Mouse (Mus musculus): Measurements from ENCODE around the gene Fkbp10. TPM values are rescaled to one million over a fixed set of nuclear protein-coding genes. Genes with fewer than 3 reads are reported as not detected.

The Fkbp10 gene
- total and polyA plus RNA-seq, 2 experiments from 2014 or later, result 27.0 to 41.1 TPM

DNA sequence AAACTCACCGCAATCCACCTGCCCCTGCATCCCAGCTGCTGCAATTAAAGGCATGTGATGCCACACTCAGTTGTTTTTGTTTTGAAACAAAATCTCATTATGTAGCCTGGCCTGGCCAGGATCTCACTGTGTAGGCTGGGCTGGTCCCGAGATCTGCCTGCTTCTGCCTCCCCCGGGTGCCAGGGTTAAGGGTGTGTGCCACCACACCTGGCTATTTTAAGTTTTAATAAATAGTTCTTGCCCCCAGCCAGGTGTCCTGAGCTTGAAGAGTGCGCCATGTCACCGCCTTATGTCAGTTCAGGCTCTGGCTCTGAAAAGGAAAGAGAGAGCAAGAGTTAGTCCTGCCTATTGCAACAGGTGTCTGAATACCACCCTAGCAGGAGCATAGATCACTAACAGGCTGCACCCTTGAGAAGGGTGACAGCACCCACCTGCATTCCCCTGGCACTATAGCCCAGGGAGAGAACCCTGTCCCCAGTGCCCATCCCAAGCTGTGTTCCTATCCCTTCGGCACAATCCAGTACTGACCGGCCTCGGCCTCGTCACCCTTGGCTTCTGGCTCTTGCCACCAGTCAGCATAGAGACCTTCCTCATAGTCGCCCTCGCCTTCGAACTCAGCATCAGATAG, 6.5 kb upstream of the Fkbp10 start:
- WGBS, result 95% methylated on average over 12 of the region's 12 CpGs
- ATAC-seq, result no peak
- Histone ChIP-seq H3K27ac (no peak overlapping the region), H3K4me3 (ENCODE audit: low read length) (no peak overlapping the region), H3K9ac (replicated peaks; ENCODE audit: low read length) (no peak overlapping the region), H3K36me3 (ENCODE audit: insufficient read depth, low read length) (no peaks in the 10 kb centered on the region; the same call in 1 of the 2 replicates), H3K4me2 (ENCODE audit: low read depth, low read length) (no peak overlapping the region), H3K9me3 (ENCODE audit: low read length) (no peaks in the 10 kb centered on the region), H3K4me1 (ENCODE audit: insufficient read depth, low read length) (peaks cover 13% of the 10 kb centered on the region), H3K27me3 (ENCODE audit: insufficient read depth, low read length) (no peaks in the 10 kb centered on the region)
- TF ChIP-seq CTCF (IDR thresholded peaks at IDR 0.05; ENCODE audit: low read depth), result no peak
- DNase-seq (ENCODE audit: low spot score), result no peak

DNA sequence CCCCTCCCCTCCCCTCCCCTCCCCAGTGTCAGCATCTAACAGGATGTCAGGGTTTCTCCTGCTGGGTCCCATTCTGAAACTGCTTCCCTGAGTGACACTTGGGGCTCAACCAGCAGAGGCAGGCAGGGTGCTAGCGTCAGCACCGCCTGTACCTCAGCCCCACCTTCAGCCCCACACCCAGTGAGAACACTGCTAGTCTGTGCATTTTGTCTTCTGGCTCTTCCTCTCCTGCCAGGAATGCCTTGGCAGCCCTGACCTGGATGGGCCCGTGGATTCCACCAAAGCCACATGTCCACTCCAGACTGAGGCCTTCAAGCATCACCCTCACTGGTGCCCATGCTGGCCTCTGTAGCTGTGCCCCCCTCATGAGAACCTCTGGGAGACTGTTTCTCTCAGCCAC, 5.8 kb upstream of the Fkbp10 start:
- Histone ChIP-seq H3K27me3 (ENCODE audit: insufficient read depth, low read length) (no peaks in the 10 kb centered on the region), H3K4me2 (ENCODE audit: low read depth, low read length) (no peak overlapping the region), H3K36me3 (ENCODE audit: insufficient read depth, low read length) (no peaks in the 10 kb centered on the region; the same call in 1 of the 2 replicates), H3K4me1 (ENCODE audit: insufficient read depth, low read length) (peaks cover 14% of the 10 kb centered on the region), H3K9me3 (ENCODE audit: low read length) (no peaks in the 10 kb centered on the region), H3K9ac (replicated peaks; ENCODE audit: low read length) (no peak overlapping the region), H3K27ac (no peak overlapping the region), H3K4me3 (ENCODE audit: low read length) (no peak overlapping the region)
- TF ChIP-seq CTCF (IDR thresholded peaks at IDR 0.05; ENCODE audit: low read depth), result no peak
- 63% methylated on average over 3 of the region's 3 CpGs for WGBS
- no peak for ATAC-seq
- DNase-seq (ENCODE audit: low spot score), result no peak

DNA sequence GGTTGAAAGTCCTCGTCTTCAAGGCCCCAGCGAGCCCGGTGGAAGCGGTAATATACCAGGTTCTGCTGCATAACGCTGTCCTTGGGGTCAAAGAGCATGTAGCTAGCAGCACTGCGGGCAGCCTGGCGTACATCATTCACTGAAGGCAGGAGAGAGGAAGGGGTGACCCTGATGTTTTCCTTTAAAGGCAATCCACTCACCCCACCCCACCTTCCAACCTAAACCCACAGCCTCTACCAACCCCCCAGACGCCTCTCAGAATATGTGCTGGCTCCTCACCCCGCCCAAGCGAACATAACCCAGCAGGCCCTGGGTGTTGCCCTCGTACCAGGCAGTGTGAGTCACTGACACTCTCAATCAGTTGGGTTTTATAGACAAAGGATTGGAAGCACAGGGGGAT, 3.8 kb upstream of the Fkbp10 start:
- Histone ChIP-seq H3K4me2 (ENCODE audit: low read depth, low read length) (no peak overlapping the region), H3K27ac (no peak overlapping the region), H3K9ac (replicated peaks; ENCODE audit: low read length) (no peak overlapping the region), H3K4me1 (ENCODE audit: insufficient read depth, low read length) (peaks cover 14% of the 10 kb centered on the region), H3K9me3 (ENCODE audit: low read length) (no peaks in the 10 kb centered on the region), H3K36me3 (ENCODE audit: insufficient read depth, low read length) (no peaks in the 10 kb centered on the region; the same call in 1 of the 2 replicates), H3K27me3 (ENCODE audit: insufficient read depth, low read length) (no peaks in the 10 kb centered on the region), H3K4me3 (ENCODE audit: low read length) (no peak overlapping the region)
- no peak for TF ChIP-seq CTCF (IDR thresholded peaks at IDR 0.05; ENCODE audit: low read depth)
- no peak for DNase-seq (ENCODE audit: low spot score)
- no peak for ATAC-seq
- WGBS, result 89% methylated on average over 11 of the region's 11 CpGs

DNA sequence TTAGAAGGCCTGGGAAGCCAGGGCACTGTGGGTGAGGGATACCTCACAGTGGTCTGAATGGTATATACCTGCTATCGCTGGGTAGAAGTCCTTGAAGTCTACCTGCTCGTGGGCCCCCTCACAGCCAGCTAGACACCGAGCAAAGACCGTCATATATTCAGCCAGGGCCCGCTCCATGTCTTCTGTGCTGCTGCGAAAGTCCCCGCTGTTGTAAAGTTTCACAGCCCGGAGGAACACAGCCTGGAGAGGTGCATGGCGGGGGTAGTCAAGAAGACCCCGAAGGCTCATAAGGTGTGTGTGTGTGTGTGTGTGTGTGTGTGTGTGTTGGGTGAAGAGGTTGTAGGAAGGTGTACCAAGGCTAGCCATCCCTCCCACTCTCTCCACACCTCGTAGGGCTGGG, 2.0 kb upstream of the Fkbp10 start:
- Histone ChIP-seq H3K9ac (replicated peaks; ENCODE audit: low read length) (peak overlapping the region; percentile 71), H3K4me2 (ENCODE audit: low read depth, low read length) (peak overlapping the region; percentile 71), H3K4me3 (ENCODE audit: low read length) (peak overlapping the region; percentile 60), H3K27me3 (ENCODE audit: insufficient read depth, low read length) (no peaks in the 10 kb centered on the region), H3K36me3 (ENCODE audit: insufficient read depth, low read length) (no peaks in the 10 kb centered on the region; the same call in 1 of the 2 replicates), H3K4me1 (ENCODE audit: insufficient read depth, low read length) (peaks cover 14% of the 10 kb centered on the region), H3K9me3 (ENCODE audit: low read length) (no peaks in the 10 kb centered on the region), H3K27ac (no peak overlapping the region)
- 79% methylated on average over 11 of the region's 11 CpGs for WGBS
- DNase-seq (ENCODE audit: low spot score) (no peak), ATAC-seq (no peak)
- no peak for TF ChIP-seq CTCF (IDR thresholded peaks at IDR 0.05; ENCODE audit: low read depth)

DNA sequence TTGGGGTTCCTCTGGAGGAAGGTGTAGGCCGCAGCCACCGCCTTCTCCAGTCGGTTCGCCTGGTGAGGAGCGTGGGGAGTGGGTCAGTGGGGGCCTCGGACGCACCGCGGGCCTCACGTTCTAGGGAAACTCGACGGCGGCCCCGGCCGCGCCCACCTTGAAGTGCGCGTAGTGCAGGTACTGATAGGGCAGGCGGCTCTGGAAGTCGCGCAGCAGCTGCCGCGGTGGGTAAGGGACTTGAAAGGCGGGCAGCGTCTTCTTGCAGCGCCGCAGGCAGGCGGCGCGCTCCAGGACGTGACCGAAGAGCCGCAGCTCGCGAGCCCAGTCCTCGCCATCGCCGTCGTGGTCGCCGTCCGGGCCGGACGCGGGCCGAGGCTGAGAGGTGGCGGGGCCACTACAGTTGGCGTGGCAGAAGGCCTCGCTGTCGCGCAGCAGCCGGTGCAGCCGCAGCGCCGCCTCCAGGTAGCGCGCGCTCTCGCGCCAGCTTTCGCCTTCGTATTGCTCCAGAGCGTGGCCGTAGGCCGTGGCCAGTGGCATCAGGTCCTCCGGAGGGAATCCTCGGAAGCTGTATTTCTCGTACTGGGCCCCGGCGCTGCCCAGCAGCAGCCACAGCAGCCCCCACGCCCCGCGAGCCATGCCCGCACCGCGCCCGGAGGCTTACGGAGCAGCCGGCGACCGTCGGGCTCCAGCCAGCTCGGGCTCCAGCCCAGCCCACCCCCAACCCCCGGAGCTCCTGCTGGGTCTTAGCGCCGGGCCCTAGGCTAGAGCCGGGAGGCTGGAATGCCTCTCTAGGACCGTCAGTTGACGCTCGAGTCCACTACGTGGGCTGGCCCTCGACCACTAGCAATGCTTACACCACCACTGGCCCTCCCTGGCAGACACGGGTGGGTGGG, 1.2 kb upstream of the Fkbp10 start, which contains the start of gene P3h4:
Gene P3h4, minus strand, starts transcription at position 816 of the 893 bp plus-strand sequence.
- TF ChIP-seq CTCF (IDR thresholded peaks at IDR 0.05; ENCODE audit: low read depth), result peak; percentile 63
- Histone ChIP-seq H3K4me1 (ENCODE audit: insufficient read depth, low read length) (peaks cover 14% of the 10 kb centered on the region), H3K27ac (peak within 1 kb of the TSS; percentile 78), H3K36me3 (ENCODE audit: insufficient read depth, low read length) (no peaks in the 10 kb centered on the region), H3K4me3 (ENCODE audit: low read length) (peak within 1 kb of the TSS; percentile 60), H3K9ac (replicated peaks; ENCODE audit: low read length) (peak within 1 kb of the TSS; percentile 71), H3K4me2 (ENCODE audit: low read depth, low read length) (peak within 1 kb of the TSS; percentile 71), H3K27me3 (ENCODE audit: insufficient read depth, low read length) (no peaks in the 10 kb centered on the region), H3K9me3 (ENCODE audit: low read length) (no peaks in the 10 kb centered on the region)
- WGBS, result 2% methylated on average over 90 of the region's 93 CpGs
- ATAC-seq, result peak; percentile 96
- peak; percentile 89 for DNase-seq (ENCODE audit: low spot score)

DNA sequence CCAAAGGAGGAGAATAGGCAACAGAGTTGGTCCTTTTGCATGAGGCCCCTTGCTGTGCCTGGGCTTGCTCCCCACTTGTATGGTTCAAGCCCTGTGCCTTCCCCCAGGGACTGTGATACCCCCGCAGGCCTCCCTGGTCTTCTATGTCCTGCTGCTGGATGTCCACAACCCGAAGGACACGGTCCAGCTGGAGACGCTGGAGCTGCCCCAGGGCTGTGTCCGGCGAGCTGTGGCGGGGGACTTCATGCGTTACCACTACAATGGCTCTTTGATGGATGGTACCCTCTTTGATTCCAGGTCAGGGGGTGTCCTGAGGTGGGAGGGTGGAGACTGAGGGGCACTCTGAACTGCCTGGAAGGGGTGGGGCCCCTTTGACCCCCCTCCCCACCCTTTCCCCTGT, 6.0 kb downstream of the Fkbp10 start:
- Histone ChIP-seq H3K4me3 (ENCODE audit: low read length) (no peak overlapping the region), H3K36me3 (ENCODE audit: insufficient read depth, low read length) (no peaks in the 10 kb centered on the region), H3K9ac (replicated peaks; ENCODE audit: low read length) (no peak overlapping the region), H3K27ac (no peak overlapping the region), H3K9me3 (ENCODE audit: low read length) (no peaks in the 10 kb centered on the region), H3K4me1 (ENCODE audit: insufficient read depth, low read length) (no peaks in the 10 kb centered on the region), H3K27me3 (ENCODE audit: insufficient read depth, low read length) (no peaks in the 10 kb centered on the region), H3K4me2 (ENCODE audit: low read depth, low read length) (no peak overlapping the region)
- WGBS, result 34% methylated on average over 8 of the region's 8 CpGs
- no peak for ATAC-seq
- TF ChIP-seq CTCF (IDR thresholded peaks at IDR 0.05; ENCODE audit: low read depth), result no peak
- DNase-seq (ENCODE audit: low spot score), result no peak
